Mouse (Mus musculus): ENCODE data around the gene Poglut1. TPM values are rescaled to one million over a fixed set of nuclear protein-coding genes. Genes with fewer than 3 reads are reported as not detected.

Poglut1 gene
- polyA plus RNA-seq, 1 experiment from 2014 or later: 33.5 TPM

GRCm38 (mm10) chr16:38522129-38523084 lies 27.7 kb downstream of the Poglut1 start, which contains the start of gene Timmdc1:
Gene Timmdc1 (minus strand): TSS chr16:38522663.
- H3K4me2 ChIP-seq: peak within 1 kb of the TSS; percentile 75
- ATAC-seq (replicated peaks; ENCODE audit: insufficient number of reproducible peaks, low FRiP score, low TSS enrichment): peak; percentile 93
- H3K36me3 ChIP-seq (ENCODE audit: control insufficient read depth, insufficient read depth, low read length): peaks cover 10% of the 10 kb centered on the region; the same call in 1 of the 2 replicates
- peak within 1 kb of the TSS; percentile 92 for H3K4me3 ChIP-seq (ENCODE audit: low read depth, low read length)
- H3K27ac ChIP-seq (ENCODE audit: low read depth, low read length): peak within 1 kb of the TSS; percentile 95
- under 1% methylated on average over 73 of the region's 73 CpGs for WGBS (ENCODE audit: insufficient replicate concordance)
- peak within 1 kb of the TSS; percentile 83 for H3K9ac ChIP-seq (ENCODE audit: low read depth, low read length)
- H3K4me1 ChIP-seq (ENCODE audit: control insufficient read depth, insufficient read depth, low read length): peaks cover 9% of the 10 kb centered on the region; the same call in 1 of the 2 replicates
- no peaks in the 10 kb centered on the region for H3K27me3 ChIP-seq (ENCODE audit: control insufficient read depth, insufficient read depth, low read length)
- no peaks in the 10 kb centered on the region for H3K9me3 ChIP-seq (replicated peaks; ENCODE audit: control insufficient read depth, low read length)

GRCm38 (mm10) chr16:38521211-38521987 lies 28.7 kb downstream of the Poglut1 start:
- Histone ChIP-seq H3K4me1 (ENCODE audit: control insufficient read depth, insufficient read depth, low read length) (peaks cover 9% of the 10 kb centered on the region; the same call in 1 of the 2 replicates), H3K27ac (ENCODE audit: low read depth, low read length) (no peak overlapping the region), H3K9me3 (replicated peaks; ENCODE audit: control insufficient read depth, low read length) (no peaks in the 10 kb centered on the region), H3K4me2 (peak overlapping the region; percentile 75), H3K9ac (ENCODE audit: low read depth, low read length) (peak overlapping the region; percentile 70), H3K27me3 (ENCODE audit: control insufficient read depth, insufficient read depth, low read length) (no peaks in the 10 kb centered on the region), H3K4me3 (ENCODE audit: low read depth, low read length) (peak overlapping the region; percentile 92), H3K36me3 (ENCODE audit: control insufficient read depth, insufficient read depth, low read length) (peaks cover 13% of the 10 kb centered on the region)
- WGBS (ENCODE audit: insufficient replicate concordance): 30% methylated on average over 8 of the region's 8 CpGs
- ATAC-seq (replicated peaks; ENCODE audit: insufficient number of reproducible peaks, low FRiP score, low TSS enrichment): no peak

DNA sequence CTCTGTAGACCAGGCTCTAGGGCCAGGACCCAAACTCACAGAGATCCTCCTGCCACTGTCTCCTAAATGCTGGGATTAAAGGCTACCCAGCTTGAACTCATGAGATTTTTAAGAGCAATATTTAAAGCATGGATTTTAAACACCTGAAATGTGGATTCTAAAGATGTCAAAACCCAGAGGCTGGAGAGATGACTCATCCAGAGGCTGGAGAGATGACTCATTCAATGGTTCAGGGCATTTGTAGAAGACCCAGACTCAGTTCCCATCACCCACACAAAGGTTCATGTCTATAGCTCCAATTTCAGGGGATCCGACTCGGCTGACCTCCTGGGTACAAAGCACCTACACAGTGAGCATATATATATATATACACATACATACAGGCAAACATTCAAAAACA lies 30.9 kb downstream of the Poglut1 start:
- H3K9me3 ChIP-seq (replicated peaks; ENCODE audit: control insufficient read depth, low read length): no peaks in the 10 kb centered on the region
- peaks cover 9% of the 10 kb centered on the region; the same call in 1 of the 2 replicates for H3K4me1 ChIP-seq (ENCODE audit: control insufficient read depth, insufficient read depth, low read length)
- no peaks in the 10 kb centered on the region for H3K27me3 ChIP-seq (ENCODE audit: control insufficient read depth, insufficient read depth, low read length)
- no peak overlapping the region for H3K9ac ChIP-seq (ENCODE audit: low read depth, low read length)
- 95% methylated on average over 2 of the region's 2 CpGs for WGBS (ENCODE audit: insufficient replicate concordance)
- H3K27ac ChIP-seq (ENCODE audit: low read depth, low read length): no peak overlapping the region
- no peak for ATAC-seq (replicated peaks; ENCODE audit: insufficient number of reproducible peaks, low FRiP score, low TSS enrichment)
- H3K4me2 ChIP-seq: no peak overlapping the region
- peaks cover 6% of the 10 kb centered on the region for H3K36me3 ChIP-seq (ENCODE audit: control insufficient read depth, insufficient read depth, low read length)
- H3K4me3 ChIP-seq (ENCODE audit: low read depth, low read length): no peak overlapping the region

- no peaks in the 10 kb centered on the region for H3K4me1 ChIP-seq (ENCODE audit: control insufficient read depth, insufficient read depth, low read length)
- no peaks in the 10 kb centered on the region for H3K9me3 ChIP-seq (replicated peaks; ENCODE audit: control insufficient read depth, low read length)
- H3K4me3 ChIP-seq (ENCODE audit: low read depth, low read length): no peak overlapping the region
- H3K9ac ChIP-seq (ENCODE audit: low read depth, low read length): no peak overlapping the region
- H3K4me2 ChIP-seq: no peak overlapping the region
- no peak for ATAC-seq (replicated peaks; ENCODE audit: insufficient number of reproducible peaks, low FRiP score, low TSS enrichment)
- H3K27me3 ChIP-seq (ENCODE audit: control insufficient read depth, insufficient read depth, low read length): no peaks in the 10 kb centered on the region
- H3K27ac ChIP-seq (ENCODE audit: low read depth, low read length): no peak overlapping the region
- 83% methylated on average over 2 of the region's 2 CpGs for WGBS (ENCODE audit: insufficient replicate concordance)
- H3K36me3 ChIP-seq (ENCODE audit: control insufficient read depth, insufficient read depth, low read length): peaks cover 17% of the 10 kb centered on the region
Observed at GRCm38 (mm10) chr16:38510846-38511245, 39.2 kb downstream of the Poglut1 start.

DNA sequence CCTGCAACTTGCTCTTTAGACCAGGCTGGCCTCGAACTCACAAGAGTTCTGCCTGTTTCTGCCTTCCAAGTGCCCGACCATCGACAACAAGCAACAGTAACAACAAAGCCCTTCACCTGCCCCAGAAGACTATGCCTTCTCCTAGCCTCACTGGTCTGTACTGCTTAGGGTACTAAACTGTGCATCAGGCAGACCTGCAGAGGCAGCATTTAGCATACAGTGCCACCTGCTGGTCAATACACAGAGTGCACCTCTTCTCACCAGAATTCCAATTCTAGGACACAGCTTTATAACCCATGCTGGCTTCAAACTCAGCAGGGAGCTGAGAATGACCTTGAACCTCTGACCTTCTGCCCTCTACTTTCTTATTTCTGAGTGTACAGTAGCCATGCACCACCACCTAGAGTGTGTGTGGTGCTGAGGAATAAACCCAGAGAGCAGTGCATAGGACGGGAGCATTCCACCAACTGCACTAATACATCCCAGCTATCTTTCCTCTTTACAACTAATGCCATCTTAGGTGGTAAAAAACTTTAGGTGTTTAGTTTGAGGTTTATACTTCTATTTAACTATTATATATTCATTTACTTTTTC lies 43.9 kb downstream of the Poglut1 start:
- ATAC-seq (replicated peaks; ENCODE audit: insufficient number of reproducible peaks, low FRiP score, low TSS enrichment): peak; percentile 67; the same call in 1 of the 2 replicates
- no peaks in the 10 kb centered on the region for H3K27me3 ChIP-seq (ENCODE audit: control insufficient read depth, insufficient read depth, low read length)
- no peak overlapping the region for H3K27ac ChIP-seq (ENCODE audit: low read depth, low read length)
- H3K36me3 ChIP-seq (ENCODE audit: control insufficient read depth, insufficient read depth, low read length): peaks cover 22% of the 10 kb centered on the region
- 64% methylated on average over 4 of the region's 4 CpGs for WGBS (ENCODE audit: insufficient replicate concordance)
- no peak overlapping the region for H3K9ac ChIP-seq (ENCODE audit: low read depth, low read length)
- H3K4me3 ChIP-seq (ENCODE audit: low read depth, low read length): no peak overlapping the region
- H3K9me3 ChIP-seq (replicated peaks; ENCODE audit: control insufficient read depth, low read length): no peaks in the 10 kb centered on the region
- no peak overlapping the region for H3K4me2 ChIP-seq
- H3K4me1 ChIP-seq (ENCODE audit: control insufficient read depth, insufficient read depth, low read length): no peaks in the 10 kb centered on the region

DNA sequence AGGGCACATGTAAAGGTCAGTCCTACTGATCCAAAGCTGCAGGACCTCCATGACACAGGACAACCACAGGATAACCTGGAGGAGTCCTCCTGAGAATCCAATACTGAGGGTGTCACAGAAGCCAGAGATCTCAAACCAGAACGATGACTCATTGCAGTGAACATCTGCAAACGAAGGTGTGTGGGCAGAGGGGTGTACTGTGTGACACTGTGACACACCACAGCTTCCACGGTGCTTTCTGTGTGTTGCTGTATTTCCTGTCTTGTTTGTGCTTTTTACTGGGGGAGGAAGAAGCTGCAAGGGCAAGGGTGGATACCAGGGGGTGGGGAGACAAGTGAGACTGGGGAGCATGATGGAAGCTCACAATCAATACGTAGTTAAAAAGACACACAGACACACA lies 46.5 kb downstream of the Poglut1 start:
- WGBS (ENCODE audit: insufficient replicate concordance): 90% methylated on average over 4 of the region's 4 CpGs
- Histone ChIP-seq H3K27me3 (ENCODE audit: control insufficient read depth, insufficient read depth, low read length) (no peaks in the 10 kb centered on the region), H3K4me1 (ENCODE audit: control insufficient read depth, insufficient read depth, low read length) (no peaks in the 10 kb centered on the region), H3K4me2 (no peak overlapping the region), H3K27ac (ENCODE audit: low read depth, low read length) (no peak overlapping the region), H3K36me3 (ENCODE audit: control insufficient read depth, insufficient read depth, low read length) (peaks cover 21% of the 10 kb centered on the region), H3K9me3 (replicated peaks; ENCODE audit: control insufficient read depth, low read length) (no peaks in the 10 kb centered on the region), H3K9ac (ENCODE audit: low read depth, low read length) (no peak overlapping the region), H3K4me3 (ENCODE audit: low read depth, low read length) (no peak overlapping the region)
- ATAC-seq (replicated peaks; ENCODE audit: insufficient number of reproducible peaks, low FRiP score, low TSS enrichment): no peak

DNA sequence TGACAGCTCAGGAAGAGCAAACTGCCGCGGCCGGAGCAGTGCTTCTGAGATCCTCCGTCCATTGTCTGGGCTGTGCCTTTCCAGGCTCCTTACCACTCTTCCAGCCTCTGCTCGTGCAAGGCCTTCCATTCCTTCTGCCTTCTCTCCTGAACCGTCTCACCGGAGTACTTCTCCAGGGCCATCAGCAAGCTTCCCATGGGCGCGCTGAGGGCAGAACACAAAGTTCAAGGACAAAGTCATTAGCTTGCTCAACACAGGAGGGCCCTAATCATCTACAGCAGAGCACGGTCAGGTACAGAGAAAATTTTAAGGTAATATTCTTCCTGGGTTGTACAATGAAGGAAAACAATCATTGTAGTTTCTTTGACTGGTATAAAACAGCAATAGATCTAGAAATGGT lies 47.6 kb downstream of the Poglut1 start:
- Histone ChIP-seq H3K4me1 (ENCODE audit: control insufficient read depth, insufficient read depth, low read length) (no peaks in the 10 kb centered on the region), H3K27ac (ENCODE audit: low read depth, low read length) (no peak overlapping the region), H3K9me3 (replicated peaks; ENCODE audit: control insufficient read depth, low read length) (no peaks in the 10 kb centered on the region), H3K9ac (ENCODE audit: low read depth, low read length) (no peak overlapping the region), H3K4me2 (no peak overlapping the region), H3K27me3 (ENCODE audit: control insufficient read depth, insufficient read depth, low read length) (no peaks in the 10 kb centered on the region), H3K4me3 (ENCODE audit: low read depth, low read length) (no peak overlapping the region), H3K36me3 (ENCODE audit: control insufficient read depth, insufficient read depth, low read length) (peaks cover 20% of the 10 kb centered on the region)
- no peak for ATAC-seq (replicated peaks; ENCODE audit: insufficient number of reproducible peaks, low FRiP score, low TSS enrichment)
- 87% methylated on average over 10 of the region's 10 CpGs for WGBS (ENCODE audit: insufficient replicate concordance)

GRCm38 (mm10) chr16:38496604-38497140 lies 53.4 kb downstream of the Poglut1 start:
- H3K9me3 ChIP-seq (replicated peaks; ENCODE audit: control insufficient read depth, low read length): no peaks in the 10 kb centered on the region
- no peaks in the 10 kb centered on the region for H3K27me3 ChIP-seq (ENCODE audit: control insufficient read depth, insufficient read depth, low read length)
- H3K9ac ChIP-seq (ENCODE audit: low read depth, low read length): no peak overlapping the region
- H3K4me3 ChIP-seq (ENCODE audit: low read depth, low read length): no peak overlapping the region
- WGBS (ENCODE audit: insufficient replicate concordance): 80% methylated on average over 7 of the region's 7 CpGs
- no peak for ATAC-seq (replicated peaks; ENCODE audit: insufficient number of reproducible peaks, low FRiP score, low TSS enrichment)
- H3K27ac ChIP-seq (ENCODE audit: low read depth, low read length): no peak overlapping the region
- H3K4me2 ChIP-seq: no peak overlapping the region
- peaks cover 9% of the 10 kb centered on the region; the same call in 1 of the 2 replicates for H3K36me3 ChIP-seq (ENCODE audit: control insufficient read depth, insufficient read depth, low read length)
- no peaks in the 10 kb centered on the region for H3K4me1 ChIP-seq (ENCODE audit: control insufficient read depth, insufficient read depth, low read length)

All from heart, embryonic 11.5 days (tissue).